Mouse (Mus musculus) hindbrain, embryonic 13.5 days (tissue): ENCODE measurements at regions not wholly inside any gene's neighbourhood (a gene's known extent, or its start where the extent isn't known, plus 50 kb on each side); places are given as distances from the start of the nearest gene placed in this dataset.

Experiments
- ATAC-seq: fragments of 200-750 bp; cut with Nextera tagmentation; 2 replicates; pipeline ENCODE4 v1.8.0; 2017; ENCODE audit warnings: moderate TSS enrichment; ENCODE audit not compliant: low FRiP score
- H3K27ac ChIP-seq: fragments of 300-500 bp; sonication (generic); 2 replicates; pipeline ENCODE4 v1.5.1; 2015; ENCODE audit warnings: inconsistent platforms, mild to moderate bottlenecking, moderate library complexity
- H3K27me3 ChIP-seq: fragments of 300-500 bp; sonication (generic); 2 replicates; pipeline ENCODE4 v1.6.1; 2015; ENCODE audit warnings: mild to moderate bottlenecking, inconsistent platforms
- H3K36me3 ChIP-seq: fragments of 300-500 bp; sonication (generic); 2 replicates; pipeline ENCODE4 v1.6.1; 2015; ENCODE audit warnings: mild to moderate bottlenecking, inconsistent platforms
- H3K4me1 ChIP-seq: fragments of 300-500 bp; sonication (generic); replicated peaks from 2 replicates; pipeline ENCODE4 v1.6.1; 2015; ENCODE audit warnings: inconsistent platforms
- H3K4me2 ChIP-seq: fragments of 300-500 bp; sonication (generic); 2 replicates; pipeline ENCODE4 v1.6.1; 2015; ENCODE audit warnings: inconsistent platforms, mild to moderate bottlenecking, moderate library complexity
- H3K4me3 ChIP-seq: fragments of 300-500 bp; sonication (generic); 2 replicates; pipeline ENCODE4 v1.5.1; 2015; ENCODE audit warnings: mild to moderate bottlenecking, inconsistent platforms
- H3K9ac ChIP-seq: fragments of 300-500 bp; sonication (generic); 2 replicates; pipeline ENCODE4 v1.6.1; 2015; ENCODE audit warnings: mild to moderate bottlenecking, inconsistent platforms
- H3K9me3 ChIP-seq: fragments of 300-500 bp; sonication (generic); 2 replicates; pipeline ENCODE4 v1.6.1; 2016; ENCODE audit warnings: inconsistent platforms
- WGBS: fragments of 180-500 bp; shearing (Covaris S2); methylation state at CpG from one replicate; pipeline ENCODE4 v1.1.7; 2015; 5-methylcytosine and 5-hydroxymethylcytosine counted together

GRCm38 (mm10) chr6:99785212-99785611 lies 59.0 kb upstream of the Prok2 start:
- ATAC-seq = no peak
- no peaks in the 10 kb centered on the region for H3K36me3 ChIP-seq
- no peak overlapping the region for H3K4me2 ChIP-seq
- WGBS = 88% methylated on average over 6 of the region's 6 CpGs
- H3K4me3 ChIP-seq = no peak overlapping the region
- no peak overlapping the region for H3K27ac ChIP-seq
- H3K9me3 ChIP-seq = no peaks in the 10 kb centered on the region
- peaks cover 18% of the 10 kb centered on the region; the same call in 1 of the 2 replicates for H3K27me3 ChIP-seq
- H3K9ac ChIP-seq = no peak overlapping the region
- no peaks in the 10 kb centered on the region for H3K4me1 ChIP-seq

DNA sequence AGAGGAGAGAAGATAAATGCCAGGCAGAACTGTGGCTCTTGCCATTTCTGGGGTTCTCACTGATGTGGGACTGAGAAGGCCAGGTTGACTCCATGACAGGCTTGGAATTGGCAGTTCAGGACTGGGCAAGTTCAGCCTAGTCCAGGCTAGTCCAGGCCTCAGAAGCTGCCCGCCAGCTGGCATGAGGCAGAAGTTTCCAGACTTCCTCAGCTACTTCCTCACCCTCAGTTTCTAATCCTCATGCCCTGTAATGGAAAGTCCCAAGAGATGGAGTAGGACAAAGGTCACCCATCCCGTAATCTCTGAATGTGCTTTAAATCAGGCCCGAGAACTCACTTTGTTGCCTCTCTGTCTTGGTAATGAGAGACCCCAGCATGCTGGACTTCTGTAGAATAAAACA lies 58.6 kb upstream of the Prok2 start:
- no peak overlapping the region for H3K9ac ChIP-seq
- ATAC-seq = no peak
- H3K27me3 ChIP-seq = peaks cover 18% of the 10 kb centered on the region; the same call in 1 of the 2 replicates
- H3K4me1 ChIP-seq = no peaks in the 10 kb centered on the region
- H3K4me3 ChIP-seq = no peak overlapping the region
- WGBS = 91% methylated on average over 3 of the region's 3 CpGs
- no peak overlapping the region for H3K4me2 ChIP-seq
- H3K36me3 ChIP-seq = no peaks in the 10 kb centered on the region
- no peak overlapping the region for H3K27ac ChIP-seq
- no peaks in the 10 kb centered on the region for H3K9me3 ChIP-seq

DNA sequence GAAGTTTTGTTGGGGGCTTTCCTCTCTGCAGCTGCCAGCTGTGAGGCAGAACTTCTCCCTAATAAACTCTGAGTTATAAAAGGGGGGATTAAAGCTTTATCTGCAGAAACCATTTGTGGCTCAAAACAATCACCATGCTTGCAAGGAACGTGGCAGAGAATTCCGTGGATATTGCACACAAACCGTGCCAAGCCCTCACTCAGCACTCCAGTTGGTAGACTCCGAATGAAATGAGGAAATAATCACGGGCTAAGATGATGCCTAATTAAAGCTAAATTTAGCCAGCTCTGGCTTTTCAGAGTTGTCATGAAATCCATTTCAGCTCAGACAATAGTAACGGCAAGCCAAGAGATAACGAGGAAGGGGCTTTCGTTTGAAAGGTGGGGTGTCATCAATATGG lies 58.1 kb upstream of the Prok2 start:
- Histone ChIP-seq H3K4me1 (no peaks in the 10 kb centered on the region), H3K36me3 (no peaks in the 10 kb centered on the region), H3K27ac (no peak overlapping the region), H3K9me3 (no peaks in the 10 kb centered on the region), H3K4me2 (no peak overlapping the region), H3K27me3 (peaks cover 22% of the 10 kb centered on the region; the same call in 1 of the 2 replicates), H3K9ac (no peak overlapping the region), H3K4me3 (no peak overlapping the region)
- no peak for ATAC-seq
- 75% methylated on average over 8 of the region's 8 CpGs for WGBS

DNA sequence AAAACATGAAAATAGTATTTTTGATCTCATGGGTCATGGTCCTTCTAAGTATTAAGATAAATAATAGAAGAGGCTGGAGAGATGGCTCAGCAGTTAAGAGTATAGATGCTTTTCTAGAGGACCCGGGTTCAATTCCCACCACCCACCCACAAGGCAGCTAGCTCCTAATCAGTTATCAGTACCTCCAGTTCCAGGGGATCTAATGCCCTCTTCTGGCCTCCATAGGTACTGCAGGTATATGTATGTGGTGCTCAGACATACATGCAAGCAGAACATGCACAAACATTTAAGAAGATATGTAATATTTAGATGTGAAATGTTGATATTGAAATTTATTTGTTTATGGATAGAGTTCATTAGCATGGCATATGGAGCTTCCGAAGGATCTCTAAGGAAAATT lies 56.8 kb upstream of the Prok2 start:
- 78% methylated on average over 2 of the region's 2 CpGs for WGBS
- Histone ChIP-seq H3K9me3 (no peaks in the 10 kb centered on the region), H3K27me3 (peaks cover 22% of the 10 kb centered on the region; the same call in 1 of the 2 replicates), H3K4me1 (no peaks in the 10 kb centered on the region), H3K9ac (no peak overlapping the region), H3K36me3 (no peaks in the 10 kb centered on the region), H3K4me2 (no peak overlapping the region), H3K27ac (no peak overlapping the region), H3K4me3 (no peak overlapping the region)
- ATAC-seq = no peak
